Mouse (Mus musculus) cerebellum, adult 2 months (tissue): ENCODE measurements around the gene Ddx39b.

Experiments
- CTCF ChIP-seq: fragments of 200-500 bp; IDR thresholded peaks from 2 replicates; pipeline ENCODE4 v1.5.1; 2011; ENCODE audit warnings: low read depth, mild to moderate bottlenecking, control low read depth, low read length, moderate library complexity, borderline replicate concordance; ENCODE audit not compliant: insufficient read depth
- POLR2A ChIP-seq: fragments of 200-500 bp; IDR thresholded peaks from 2 replicates; pipeline ENCODE4 v1.6.1; 2011; ENCODE audit warnings: low read length, control low read depth, borderline replicate concordance; ENCODE audit not compliant: insufficient read depth

DNA sequence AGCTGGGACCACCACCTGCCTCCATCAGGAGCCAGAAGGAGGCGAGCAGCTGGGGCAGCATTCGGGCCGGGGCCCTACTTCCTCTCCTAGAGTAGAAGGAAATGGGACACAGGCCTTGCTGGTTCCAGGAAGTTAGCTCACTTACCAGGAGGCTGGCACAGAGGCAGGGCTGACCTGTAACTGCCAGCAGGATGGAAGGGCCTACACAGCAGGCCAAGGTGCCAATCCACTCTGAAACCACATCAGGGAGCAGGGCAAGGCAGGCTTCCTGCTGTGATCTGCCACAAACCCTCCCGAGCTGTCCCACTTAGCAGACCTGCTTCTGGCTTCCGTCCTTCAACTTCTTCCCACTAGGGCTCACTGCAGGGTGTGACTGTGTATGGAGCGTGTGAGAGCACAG is 19.2 kb upstream of the Ddx39b start:
- TF ChIP-seq CTCF (no peak), POLR2A (no peak)
